Mouse (Mus musculus) megakaryocyte, embryonic 14.5 days (primary cell): ENCODE measurements around the gene Zfp809. TPM values are rescaled to one million over a fixed set of nuclear protein-coding genes. Genes with fewer than 3 reads are reported as not detected.
A peak's percentile ranks its signal among the peaks of the same experiment; 100 is the strongest.

ENCODE experiments used
- H3K27me3 ChIP-seq: replicated peaks from 2 replicates; pipeline ENCODE3; 2012; ENCODE audit warnings: inconsistent platforms
- H3K36me3 ChIP-seq: replicated peaks from 2 replicates; pipeline ENCODE3; 2012; ENCODE audit warnings: low read length, inconsistent platforms, mixed read lengths
- H3K4me1 ChIP-seq: 2 replicates; pipeline ENCODE4 v1.6.1; 2012; ENCODE audit warnings: inconsistent platforms
- H3K4me3 ChIP-seq: replicated peaks from 2 replicates; pipeline ENCODE3; 2012; ENCODE audit warnings: moderate library complexity, mild to moderate bottlenecking, inconsistent platforms
- H3K9me3 ChIP-seq: 2 replicates; pipeline ENCODE4 v1.6.1; 2012; ENCODE audit warnings: inconsistent platforms
- FLI1 ChIP-seq: IDR thresholded peaks from 2 replicates; pipeline ENCODE4 v1.6.1; 2012; ENCODE audit warnings: low read length, inconsistent platforms, mixed read lengths
- GATA1 ChIP-seq: IDR thresholded peaks from 3 replicates; pipeline ENCODE4 v1.6.1; 2012; ENCODE audit warnings: mixed read lengths, low read length, inconsistent platforms, borderline replicate concordance
- polyA plus RNA-seq: library from polyadenylated mRNA; stranded (reverse); fragments of >175 nt; gene quantifications from 2 replicates; pipeline ENCODE4 v1.2.3, GENCODE M21; 2012; ENCODE audit warnings: low replicate concordance; ENCODE audit not compliant: insufficient read depth

Zfp809 gene
- polyA plus RNA-seq, 1 experiment: 2.1 TPM

GRCm38 (mm10) chr9:22226846-22227245, 1.3 kb downstream of the Zfp809 start:
- Histone ChIP-seq H3K4me1 (peaks cover 6% of the 10 kb centered on the region; the same call in 1 of the 2 replicates), H3K4me3 (no peak overlapping the region), H3K27me3 (no peaks in the 10 kb centered on the region), H3K9me3 (0 out of 2 replicates have a peak, but pooled peaks cover under 1% of the 10 kb centered on the region), H3K36me3 (peaks cover 20% of the 10 kb centered on the region)
- no peak for TF ChIP-seq FLI1
- TF ChIP-seq GATA1: no peak

GRCm38 (mm10) chr9:22229386-22230026, 4.0 kb downstream of the Zfp809 start:
- Histone ChIP-seq H3K4me3 (no peak overlapping the region), H3K27me3 (no peaks in the 10 kb centered on the region), H3K4me1 (peaks cover 6% of the 10 kb centered on the region; the same call in 1 of the 2 replicates), H3K9me3 (0 out of 2 replicates have a peak, but pooled peaks cover 3% of the 10 kb centered on the region), H3K36me3 (peaks cover 37% of the 10 kb centered on the region)
- TF ChIP-seq FLI1 (no peak), GATA1 (no peak)

DNA sequence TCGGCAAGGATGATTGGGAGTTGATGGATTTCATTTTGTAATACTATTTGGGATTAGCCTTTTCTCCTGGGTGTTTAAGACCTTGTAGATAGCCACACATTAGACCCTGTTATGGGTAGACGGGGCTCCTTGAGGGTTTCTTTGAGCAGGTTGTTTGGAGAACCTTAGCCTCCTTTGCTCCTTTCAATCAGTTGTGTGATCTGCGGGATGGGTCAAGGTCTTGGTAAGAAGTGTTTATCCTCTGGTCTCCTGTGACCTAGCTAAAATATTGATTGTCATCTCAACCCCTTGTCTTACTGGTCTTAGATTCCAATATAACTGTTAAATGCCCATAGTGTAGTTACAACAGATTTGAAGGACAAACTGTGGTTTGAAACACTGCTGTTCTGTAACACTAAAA, 4.5 kb downstream of the Zfp809 start:
- Histone ChIP-seq H3K4me3 (no peak overlapping the region), H3K9me3 (peaks cover 6% of the 10 kb centered on the region), H3K4me1 (peaks cover 6% of the 10 kb centered on the region; the same call in 1 of the 2 replicates), H3K27me3 (no peaks in the 10 kb centered on the region), H3K36me3 (peaks cover 42% of the 10 kb centered on the region)
- TF ChIP-seq GATA1: no peak
- TF ChIP-seq FLI1: no peak

DNA sequence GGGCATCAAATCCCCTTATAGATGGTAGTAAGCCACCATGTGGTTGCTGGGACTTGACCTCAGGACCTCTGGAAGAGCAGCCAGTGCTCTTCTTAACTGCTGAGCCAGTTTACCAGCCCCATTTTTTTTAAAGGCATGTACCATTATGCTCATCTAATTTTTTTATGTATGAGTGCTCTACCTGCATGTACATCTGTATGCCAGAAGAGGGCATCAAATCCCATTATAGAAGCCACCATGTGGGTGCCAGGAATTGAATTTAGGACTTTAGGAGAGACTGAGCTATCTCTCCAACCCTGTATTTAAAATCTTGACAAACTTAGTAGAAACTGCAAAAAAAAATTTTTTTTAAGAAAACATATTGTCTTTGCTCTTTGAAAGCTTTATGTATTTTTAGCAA, 5.0 kb downstream of the Zfp809 start:
- peaks cover 11% of the 10 kb centered on the region for H3K9me3 ChIP-seq
- no peak for TF ChIP-seq FLI1
- no peak for TF ChIP-seq GATA1
- H3K4me3 ChIP-seq: no peak overlapping the region
- H3K36me3 ChIP-seq: peaks cover 47% of the 10 kb centered on the region
- H3K27me3 ChIP-seq: no peaks in the 10 kb centered on the region
- peaks cover 6% of the 10 kb centered on the region; the same call in 1 of the 2 replicates for H3K4me1 ChIP-seq

GRCm38 (mm10) chr9:22240001-22240400, 14.5 kb downstream of the Zfp809 start:
- TF ChIP-seq GATA1 (no peak), FLI1 (no peak)
- H3K36me3 ChIP-seq: peaks cover 90% of the 10 kb centered on the region
- H3K4me3 ChIP-seq: no peak overlapping the region
- H3K4me1 ChIP-seq: no peaks in the 10 kb centered on the region
- H3K27me3 ChIP-seq: no peaks in the 10 kb centered on the region
- H3K9me3 ChIP-seq: peaks cover 47% of the 10 kb centered on the region

- TF ChIP-seq FLI1: no peak
- no peak for TF ChIP-seq GATA1
- Histone ChIP-seq H3K4me1 (no peaks in the 10 kb centered on the region), H3K36me3 (peaks cover 76% of the 10 kb centered on the region), H3K27me3 (no peaks in the 10 kb centered on the region), H3K4me3 (no peak overlapping the region), H3K9me3 (peaks cover 40% of the 10 kb centered on the region)
These were observed 18.7 kb downstream of the Zfp809 start for GRCm38 (mm10) chr9:22244242-22244641.

DNA sequence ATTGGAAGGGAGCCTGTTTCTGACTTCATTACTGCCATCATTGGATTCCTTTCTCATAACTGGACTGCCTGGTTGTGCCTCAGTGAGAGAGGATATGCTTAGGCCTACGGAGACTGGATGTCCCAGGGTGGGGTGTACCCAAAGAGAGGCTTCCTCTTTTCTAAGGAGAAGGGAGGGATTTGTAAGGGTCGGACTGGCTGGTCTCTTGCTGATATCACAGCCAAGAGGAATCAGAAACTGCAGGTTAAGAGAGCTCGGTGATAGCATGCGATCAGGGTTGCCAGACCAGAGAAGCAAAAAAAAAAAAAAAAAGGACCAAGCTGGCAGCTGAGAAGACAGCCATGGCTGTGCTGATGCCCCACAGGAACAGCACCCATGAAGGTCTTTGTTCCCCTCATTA, 31.1 kb downstream of the Zfp809 start:
- TF ChIP-seq GATA1: no peak
- no peak for TF ChIP-seq FLI1
- H3K4me1 ChIP-seq: peaks cover 9% of the 10 kb centered on the region
- H3K27me3 ChIP-seq: no peaks in the 10 kb centered on the region
- peaks cover 42% of the 10 kb centered on the region for H3K36me3 ChIP-seq
- peaks cover 11% of the 10 kb centered on the region for H3K9me3 ChIP-seq
- H3K4me3 ChIP-seq: no peak overlapping the region

DNA sequence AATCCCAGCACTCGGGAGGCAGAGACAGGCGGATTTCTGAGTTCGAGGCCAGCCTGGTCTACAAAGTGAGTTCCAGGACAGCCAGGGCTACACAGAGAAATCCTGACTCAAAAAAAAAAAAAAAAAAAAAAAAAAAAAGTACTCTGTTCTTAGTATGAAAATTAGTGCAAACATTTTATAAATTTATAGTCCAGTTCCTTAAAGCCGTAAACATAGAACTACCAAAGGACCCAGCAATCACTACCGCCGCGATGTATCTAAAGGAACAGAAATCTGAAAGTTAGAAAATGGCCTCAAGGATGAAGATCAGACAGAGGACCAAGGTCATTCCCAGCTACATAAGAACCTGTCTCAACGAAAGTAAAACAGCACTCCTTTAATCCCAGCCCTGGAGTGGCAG, 33.3 kb downstream of the Zfp809 start:
- H3K4me1 ChIP-seq: peaks cover 9% of the 10 kb centered on the region
- TF ChIP-seq FLI1: no peak
- peaks cover 27% of the 10 kb centered on the region for H3K36me3 ChIP-seq
- H3K9me3 ChIP-seq: peaks cover 7% of the 10 kb centered on the region
- peak overlapping the region; percentile 91 for H3K4me3 ChIP-seq
- H3K27me3 ChIP-seq: no peaks in the 10 kb centered on the region

- no peaks in the 10 kb centered on the region for H3K27me3 ChIP-seq
- H3K4me3 ChIP-seq: peak within 1 kb of the TSS; percentile 91
- TF ChIP-seq FLI1 (no peak), GATA1 (no peak)
- peaks cover 4% of the 10 kb centered on the region for H3K9me3 ChIP-seq
- peaks cover 21% of the 10 kb centered on the region for H3K36me3 ChIP-seq
- peaks cover 9% of the 10 kb centered on the region for H3K4me1 ChIP-seq
These were observed 33.9 kb downstream of the Zfp809 start, which contains the start of gene Zfp599 for GRCm38 (mm10) chr9:22259184-22260091. Gene Zfp599 (minus strand): TSS chr9:22259895.

DNA sequence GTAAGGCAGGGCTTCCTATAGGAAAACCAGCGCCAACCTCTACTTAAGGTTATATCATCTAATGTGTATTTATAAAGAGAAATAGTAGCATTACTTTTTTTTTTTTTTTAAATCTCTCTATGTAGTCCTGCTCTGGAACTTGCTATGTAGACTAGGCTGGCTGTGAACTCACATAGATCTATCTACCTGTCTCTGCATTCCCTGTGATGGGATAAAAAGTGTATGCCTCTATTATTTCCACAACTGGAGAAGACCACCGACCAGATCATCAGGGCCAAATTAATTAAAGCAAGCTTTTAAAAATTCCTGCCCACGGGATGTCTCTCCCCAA, 34.5 kb downstream of the Zfp809 start:
- H3K9me3 ChIP-seq: peaks cover 4% of the 10 kb centered on the region
- TF ChIP-seq GATA1 (no peak), FLI1 (no peak)
- H3K36me3 ChIP-seq: peaks cover 21% of the 10 kb centered on the region
- no peaks in the 10 kb centered on the region for H3K27me3 ChIP-seq
- peaks cover 9% of the 10 kb centered on the region for H3K4me1 ChIP-seq
- peak overlapping the region; percentile 91 for H3K4me3 ChIP-seq

- H3K27me3 ChIP-seq: no peaks in the 10 kb centered on the region
- TF ChIP-seq GATA1 (no peak), FLI1 (no peak)
- H3K4me3 ChIP-seq: no peak overlapping the region
- H3K9me3 ChIP-seq: peaks cover 14% of the 10 kb centered on the region
- H3K4me1 ChIP-seq: peaks cover 9% of the 10 kb centered on the region
- peaks cover 10% of the 10 kb centered on the region for H3K36me3 ChIP-seq
These were observed 36.1 kb downstream of the Zfp809 start for GRCm38 (mm10) chr9:22261594-22261993.
